Mouse (Mus musculus) gastrocnemius, postnatal 10 days (tissue): ENCODE results near the gene Dpep2nb. TPM values are rescaled to one million over a fixed set of nuclear protein-coding genes. Genes with fewer than 3 reads are reported as not detected.
"Not testable (repeated sequence)": the region's sequence is repeated elsewhere in the genome, so short reads cannot be mapped to it uniquely, and the experiment has no call there.

Experiments used
- DNase-seq: peaks from one replicate; pipeline ENCODE4 v3.0.0; 2021; ENCODE audit warnings: mixed read lengths
- long read RNA-seq, 2 experiments: library from polyadenylated mRNA; stranded (forward); transcript quantifications; one replicate each; pipeline ENCODE4 v2.0.0; 2021
- total RNA-seq, 2 experiments: library from RNA; stranded (reverse); gene quantifications; 2 replicates each; pipeline ENCODE4 v1.2.3; 2021

The Dpep2nb gene
- not detected for total RNA-seq
- long read RNA-seq, experiment 1: 0 reads
- long read RNA-seq, experiment 2: 0 reads

- DNase-seq: no peak
These were observed at the start of gene Dpep2nb for GRCm38 (mm10) chr8:106005875-106006274. Gene Dpep2nb, minus strand, starts transcription at chr8:106005975.

- DNase-seq: no peak
These were observed 49.3 kb upstream of the Dpep2nb start for GRCm38 (mm10) chr8:106055038-106055437.

- no peak for DNase-seq
These were observed 48.5 kb upstream of the Dpep2nb start for GRCm38 (mm10) chr8:106054190-106054811.

- no peak for DNase-seq
These were observed 46.8 kb upstream of the Dpep2nb start for GRCm38 (mm10) chr8:106052510-106053089.

DNA sequence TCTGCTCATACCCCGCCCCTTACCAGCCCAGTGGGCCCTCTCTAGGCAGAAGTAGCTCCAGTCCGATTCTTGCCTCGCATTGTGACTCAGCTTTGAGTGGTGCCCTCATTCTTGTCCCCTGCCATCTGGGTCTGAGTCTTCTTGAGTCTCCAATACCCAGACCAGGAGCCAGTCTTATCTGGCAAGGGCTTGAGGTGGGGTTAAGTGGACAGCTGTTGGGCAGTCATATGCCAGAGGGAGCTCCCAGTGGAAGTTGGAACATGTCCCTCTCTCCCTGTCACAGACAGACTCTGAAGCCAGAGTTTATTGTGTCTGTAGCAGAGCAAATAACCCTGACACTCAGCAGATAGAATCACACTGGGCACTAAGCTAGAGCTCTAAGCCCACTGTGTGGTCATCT lies 45.3 kb upstream of the Dpep2nb start:
- no peak for DNase-seq

DNA sequence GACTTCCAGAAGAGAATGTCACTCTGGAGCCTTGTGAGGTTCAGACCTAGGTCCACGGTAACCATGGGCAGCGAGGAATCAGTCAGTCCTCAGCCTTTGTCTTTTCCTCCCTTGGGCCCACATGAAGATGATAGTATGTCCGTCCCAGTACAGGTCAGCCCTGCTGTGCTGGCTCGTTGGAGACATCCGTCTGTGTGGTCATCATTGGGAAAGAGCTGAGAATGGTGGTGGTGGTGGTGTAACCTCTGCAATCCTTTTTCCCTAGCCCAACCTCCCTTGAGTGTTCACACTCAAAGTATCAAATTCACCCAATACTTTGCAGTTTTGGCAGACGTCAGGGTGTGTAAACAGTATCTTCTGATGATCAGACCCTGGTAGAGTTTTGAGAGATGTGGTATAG lies 44.1 kb upstream of the Dpep2nb start:
- no peak for DNase-seq

GRCm38 (mm10) chr8:106047854-106048630 lies 42.3 kb upstream of the Dpep2nb start:
- no peak for DNase-seq

- no peak for DNase-seq
These were observed 41.2 kb upstream of the Dpep2nb start for GRCm38 (mm10) chr8:106046872-106047559.

GRCm38 (mm10) chr8:106044151-106044550 lies 38.4 kb upstream of the Dpep2nb start:
- peak; percentile 65 for DNase-seq

- DNase-seq: no peak
These were observed 37.3 kb upstream of the Dpep2nb start for GRCm38 (mm10) chr8:106043055-106043454.

DNA sequence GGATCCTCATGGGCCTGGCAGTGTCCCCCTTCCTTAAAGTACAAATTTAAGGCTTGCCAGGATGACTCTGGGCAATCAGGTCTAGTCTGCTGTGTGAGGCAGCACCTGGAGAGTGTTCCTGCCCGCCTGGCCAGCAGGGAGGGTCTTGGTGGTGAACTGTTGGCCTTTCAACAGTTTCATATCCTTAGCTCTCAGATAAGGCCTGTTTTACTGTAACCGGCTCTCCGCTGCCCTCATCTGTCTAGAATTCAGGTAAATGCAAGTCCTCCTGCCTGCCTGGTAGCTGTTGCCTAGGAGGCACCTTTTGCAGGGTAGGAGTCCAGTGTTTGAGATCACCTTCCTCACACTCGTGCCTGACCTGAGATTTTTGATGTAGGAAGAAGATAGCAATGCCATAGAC lies 34.4 kb upstream of the Dpep2nb start:
- DNase-seq: no peak

- no peak for DNase-seq
These were observed 33.8 kb upstream of the Dpep2nb start for GRCm38 (mm10) chr8:106039605-106040004.

DNA sequence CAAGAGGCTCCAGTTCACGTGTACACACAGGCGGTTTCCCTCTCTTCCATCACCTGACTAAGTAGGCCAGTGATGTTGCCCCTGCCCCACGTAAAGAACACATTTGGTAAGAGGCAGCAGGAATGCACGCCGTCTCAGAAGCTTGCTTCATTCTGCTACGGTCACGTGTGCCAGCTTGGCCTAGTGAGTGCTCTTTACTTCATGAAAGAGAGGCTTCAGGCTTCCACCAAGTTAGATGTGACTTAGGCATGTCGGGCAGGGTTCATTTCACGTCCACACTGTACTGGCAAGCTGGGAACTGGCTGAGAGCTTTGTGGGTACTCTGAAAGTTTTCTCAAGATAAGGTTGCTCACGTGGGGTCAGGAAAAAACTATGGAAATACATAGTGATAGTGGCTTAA lies 32.9 kb upstream of the Dpep2nb start:
- DNase-seq: no peak

- DNase-seq: peak; percentile 75
These were observed 16.7 kb upstream of the Dpep2nb start for GRCm38 (mm10) chr8:106022483-106022882.

DNA sequence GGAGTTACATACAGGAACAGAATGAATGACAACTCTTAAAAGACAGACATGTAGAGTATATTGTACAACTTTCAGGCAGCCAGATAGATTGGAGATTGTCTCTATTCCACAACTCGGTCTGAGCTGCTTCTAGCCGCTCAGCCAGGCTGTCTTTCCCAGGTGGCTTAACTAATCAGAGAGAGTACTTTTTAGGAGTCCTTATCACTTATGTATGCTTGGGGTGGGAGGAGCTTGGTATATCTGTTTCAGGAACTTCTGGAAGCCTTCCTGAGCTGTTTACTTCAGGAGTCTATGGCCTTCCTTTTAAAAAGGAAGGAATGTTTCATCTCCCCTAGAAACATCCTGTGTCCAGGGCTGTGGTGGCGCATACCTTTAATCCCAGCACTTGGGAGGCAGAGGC lies 12.3 kb upstream of the Dpep2nb start:
- no peak for DNase-seq

DNA sequence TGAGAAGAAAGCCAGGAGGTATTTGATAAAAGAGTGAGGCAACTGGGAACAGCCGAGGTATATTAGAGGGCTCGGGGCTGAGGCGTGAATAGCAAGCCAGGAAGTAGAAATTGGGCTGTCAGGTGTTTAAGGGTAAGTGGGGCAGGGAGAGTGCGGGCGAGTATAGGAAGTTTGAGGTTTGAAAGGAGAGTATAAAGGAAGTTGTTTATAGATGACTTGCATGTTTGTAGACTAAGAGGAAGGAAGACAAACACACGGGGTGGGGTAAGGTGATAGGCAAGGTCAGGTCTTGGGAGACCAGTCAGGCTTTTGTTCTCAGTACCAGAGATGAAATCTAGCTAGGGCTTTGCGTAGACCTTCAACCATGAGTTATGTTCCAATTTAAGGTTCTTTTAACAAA lies 11.4 kb upstream of the Dpep2nb start:
- DNase-seq: no peak

GRCm38 (mm10) chr8:106016284-106016683 lies 10.5 kb upstream of the Dpep2nb start:
- DNase-seq: no peak

DNA sequence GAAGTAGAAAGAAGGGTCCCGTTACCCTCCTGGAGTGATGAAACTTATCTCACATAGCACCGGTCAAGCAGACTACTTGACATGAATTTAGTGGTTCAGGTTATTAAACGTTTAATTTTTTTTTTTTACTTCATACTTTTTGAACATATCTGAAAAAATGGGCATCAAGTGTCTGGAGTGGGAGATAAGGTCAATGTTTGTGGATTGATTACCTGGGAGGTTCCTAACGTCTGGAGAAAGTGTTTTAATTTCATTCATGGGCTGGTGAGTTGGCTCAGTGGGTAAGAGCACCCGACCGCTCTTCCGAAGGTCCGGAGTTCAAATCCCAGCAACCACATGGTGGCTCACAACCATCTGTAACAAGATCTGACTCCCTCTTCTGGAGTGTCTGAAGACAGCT lies 6.4 kb upstream of the Dpep2nb start:
- DNase-seq: not testable (repeated sequence)

GRCm38 (mm10) chr8:106011643-106011986 lies 5.8 kb upstream of the Dpep2nb start, which contains the start of gene Ddx28:
Gene Ddx28, minus strand, starts transcription at chr8:106011882.
- no peak for DNase-seq

DNA sequence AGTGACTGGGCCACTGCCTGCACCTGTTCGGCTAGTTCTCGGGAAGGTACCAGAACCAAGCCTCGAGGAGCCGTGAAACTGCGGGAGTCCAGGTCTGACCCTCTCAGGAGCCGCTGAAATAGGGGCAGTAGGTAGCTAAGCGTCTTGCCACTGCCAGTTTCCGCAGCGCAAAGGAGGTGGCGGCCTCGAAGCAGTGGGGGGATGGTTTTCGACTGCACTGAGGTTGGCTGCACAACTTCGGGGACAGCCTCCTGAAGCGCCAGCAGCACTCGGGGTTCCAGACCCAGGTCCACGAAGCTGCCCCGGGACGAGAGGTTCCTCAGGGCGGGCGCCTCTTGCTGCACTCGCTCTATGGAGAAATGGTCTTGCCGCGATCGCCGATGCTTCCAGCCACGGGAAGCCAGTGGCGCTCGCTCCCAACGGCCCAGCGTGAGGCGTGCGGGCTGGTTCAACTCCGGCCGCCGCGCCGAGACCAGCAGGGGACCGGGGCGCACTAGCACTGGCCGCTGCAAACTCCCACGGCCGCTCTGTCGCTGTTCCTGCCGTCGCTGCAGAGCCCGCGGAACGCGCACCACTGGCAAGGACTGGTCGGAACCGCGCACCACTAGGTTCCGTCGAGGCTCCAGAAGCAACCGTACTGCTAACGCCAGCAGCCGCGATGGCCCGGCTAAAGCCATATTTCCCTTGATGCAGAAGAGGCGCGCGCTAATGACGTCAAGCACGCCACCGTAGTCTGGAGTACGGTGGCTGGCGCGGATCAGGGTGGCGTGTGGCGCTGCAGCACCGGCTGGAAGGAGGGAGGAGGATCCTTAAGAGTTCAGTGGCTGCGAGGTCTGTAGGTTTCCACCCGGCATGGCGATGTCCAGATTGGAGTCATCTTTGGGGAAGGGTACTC lies 5.2 kb upstream of the Dpep2nb start:
- DNase-seq: peak; percentile 91

GRCm38 (mm10) chr8:106007891-106008290 lies 2.1 kb upstream of the Dpep2nb start:
- not testable (repeated sequence) for DNase-seq

DNA sequence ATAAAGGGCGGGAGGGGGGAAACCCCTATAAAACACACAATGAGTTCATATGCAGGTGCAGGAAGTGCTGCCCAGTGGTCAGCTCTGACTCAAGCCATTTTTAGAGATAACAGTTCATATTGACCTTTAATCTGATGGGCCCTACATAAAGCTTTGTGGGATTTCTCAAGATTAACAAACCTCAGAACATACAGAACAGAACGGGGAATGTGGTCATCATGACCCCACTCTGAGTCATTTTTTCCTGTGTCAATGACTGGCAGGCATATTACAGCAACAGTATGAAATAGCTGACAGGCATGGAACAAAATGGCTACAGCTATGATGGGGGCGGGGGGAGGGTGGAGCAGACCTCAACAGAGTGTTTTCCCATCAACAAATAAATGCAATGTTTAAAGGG lies 1.4 kb upstream of the Dpep2nb start:
- DNase-seq: no peak
